Mouse (Mus musculus) erythroblast, adult 5-6 weeks (primary cell): ENCODE results near the gene Cemip. TPM values are rescaled to one million over a fixed set of nuclear protein-coding genes. Genes with fewer than 3 reads are reported as not detected.
A peak's percentile ranks its signal among the peaks of the same experiment; 100 is the strongest.

ENCODE experiments used
- ATAC-seq: replicated peaks from 2 replicates; pipeline ENCODE4 v1.8.0; 2016; ENCODE audit warnings: moderate number of reproducible peaks, mild to moderate bottlenecking, moderate TSS enrichment, inconsistent platforms; ENCODE audit not compliant: poor library complexity, low FRiP score, severe bottlenecking
- total RNA-seq, 2 experiments: library from RNA; stranded (forward) in 1 of 2; stranded (reverse) in 1 of 2; fragments of 150-400 nt in 1 of 2; fragments of 200-764, 138-1000 nt in 1 of 2; gene quantifications; 2 replicates each; pipeline versions ENCODE4 v1.2.3 to v1.2.4; 2015 to 2017; ENCODE audit warnings: low replicate concordance in 2 of 2

Gene Cemip
- total RNA-seq, 2 experiments from 2014 or later, result not detected

GRCm38 (mm10) chr7:83978410-83978809, 107.9 kb downstream of the Cemip start:
- no peak for ATAC-seq

GRCm38 (mm10) chr7:83976413-83976958, 109.8 kb downstream of the Cemip start:
- no peak for ATAC-seq

GRCm38 (mm10) chr7:83975283-83975682, 111.0 kb downstream of the Cemip start:
- no peak for ATAC-seq

GRCm38 (mm10) chr7:83972485-83972884, 113.8 kb downstream of the Cemip start:
- no peak for ATAC-seq

- ATAC-seq, result no peak
Observed at GRCm38 (mm10) chr7:83966047-83966818, 120.1 kb downstream of the Cemip start.

DNA sequence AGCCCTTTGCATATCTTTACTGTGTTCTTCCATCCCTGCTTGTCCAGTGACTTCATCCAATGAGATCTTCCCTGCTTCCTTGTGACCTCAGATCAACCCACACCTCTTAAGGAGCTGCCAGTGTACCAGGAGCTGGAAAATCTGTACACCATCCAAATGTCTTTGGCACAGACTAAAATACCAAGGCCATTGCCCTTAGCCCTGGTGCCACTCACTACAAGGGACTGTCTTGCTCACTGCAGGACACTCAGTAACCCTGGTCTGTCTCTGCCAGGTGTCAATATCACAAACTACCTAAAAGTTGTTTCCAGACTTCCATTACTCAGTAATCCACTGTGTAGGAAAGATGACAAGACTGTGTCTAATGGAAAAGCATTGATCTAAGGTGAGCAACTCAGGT, 121.1 kb downstream of the Cemip start:
- ATAC-seq, result no peak

- ATAC-seq, result no peak
Observed at GRCm38 (mm10) chr7:83952511-83952910, 133.8 kb downstream of the Cemip start.

- ATAC-seq, result no peak
Observed at GRCm38 (mm10) chr7:83951327-83951726, 135.0 kb downstream of the Cemip start.

DNA sequence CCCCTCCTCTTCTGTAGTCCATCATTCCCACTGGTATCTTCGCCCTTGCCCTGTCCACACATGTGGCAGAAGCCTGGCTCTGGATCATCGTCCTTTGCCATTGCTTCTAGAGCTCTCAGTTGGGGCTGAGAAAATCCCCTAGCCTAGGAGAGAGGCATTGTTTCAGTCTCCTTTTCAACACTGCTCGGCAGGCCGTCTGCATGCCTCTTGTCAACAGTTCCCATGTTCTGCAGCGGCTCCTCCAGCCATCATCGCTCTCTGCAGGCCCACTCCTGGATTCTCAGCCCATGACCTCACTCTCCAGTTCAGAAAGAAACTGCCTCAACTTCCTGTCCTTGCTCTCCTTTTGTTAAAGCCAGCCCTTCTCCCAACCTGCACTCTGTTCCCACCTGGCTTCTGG, 136.6 kb downstream of the Cemip start:
- ATAC-seq, result no peak

DNA sequence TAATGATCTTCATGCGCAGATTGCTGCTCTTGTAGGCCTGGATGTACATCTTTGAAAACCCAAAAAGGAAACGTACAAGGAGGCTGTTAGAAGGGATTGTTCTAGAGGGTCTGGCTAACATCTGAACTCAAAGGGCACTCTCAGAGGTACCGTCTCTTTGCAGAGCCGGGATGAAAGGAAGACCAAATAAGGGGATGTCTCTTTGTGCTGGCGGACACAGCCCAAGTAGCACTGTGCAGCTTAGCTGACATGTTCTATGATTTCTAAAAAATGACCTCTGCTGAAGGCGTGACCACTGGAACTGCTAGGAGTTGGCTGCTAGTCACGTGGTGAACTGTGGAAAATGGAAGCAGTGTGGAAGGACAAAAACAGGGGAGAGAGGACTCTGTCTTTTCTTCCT, 137.6 kb downstream of the Cemip start:
- ATAC-seq, result no peak

GRCm38 (mm10) chr7:83941701-83942101, 144.6 kb downstream of the Cemip start:
- no peak for ATAC-seq

DNA sequence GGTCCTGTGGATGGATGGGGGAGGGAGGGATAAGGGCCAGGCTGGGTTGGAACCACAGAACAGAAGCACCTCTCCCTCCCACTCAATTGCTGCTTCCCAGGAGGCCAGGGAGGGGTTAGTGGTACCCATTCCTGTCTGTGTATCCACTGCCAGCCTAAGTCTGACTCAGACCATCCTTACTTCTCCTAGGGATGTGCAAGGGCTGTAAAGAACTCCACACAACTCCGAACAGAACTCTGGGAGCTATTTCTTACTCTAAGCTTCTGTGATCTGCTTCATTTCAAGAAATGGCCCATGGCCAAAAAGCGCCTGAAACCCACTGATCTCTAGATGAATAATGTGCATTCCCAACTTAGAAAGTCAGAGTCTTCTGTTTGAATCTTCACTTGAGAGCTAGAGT, 146.2 kb downstream of the Cemip start:
- ATAC-seq, result no peak

GRCm38 (mm10) chr7:83939017-83939721, 147.1 kb downstream of the Cemip start:
- no peak for ATAC-seq

DNA sequence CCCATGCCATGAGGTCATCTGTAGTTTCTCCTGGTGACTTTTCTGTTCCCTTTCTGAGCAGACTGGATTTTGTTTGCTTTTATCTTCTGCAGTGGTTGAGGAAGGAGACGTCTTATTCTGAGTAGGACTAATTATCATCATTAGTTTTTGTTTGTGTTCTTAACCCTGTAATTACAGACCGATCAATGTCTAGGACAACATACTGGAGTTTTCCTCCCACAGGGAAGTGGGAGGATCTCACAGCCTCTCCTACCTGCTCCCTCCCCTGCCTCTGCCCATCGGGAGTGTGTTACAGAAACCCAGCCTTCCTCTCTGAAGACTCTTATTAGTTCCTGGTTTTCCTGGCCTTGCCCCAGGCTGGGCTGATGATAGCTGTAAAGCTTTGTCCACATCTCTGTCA, 164.7 kb downstream of the Cemip start:
- no peak for ATAC-seq

DNA sequence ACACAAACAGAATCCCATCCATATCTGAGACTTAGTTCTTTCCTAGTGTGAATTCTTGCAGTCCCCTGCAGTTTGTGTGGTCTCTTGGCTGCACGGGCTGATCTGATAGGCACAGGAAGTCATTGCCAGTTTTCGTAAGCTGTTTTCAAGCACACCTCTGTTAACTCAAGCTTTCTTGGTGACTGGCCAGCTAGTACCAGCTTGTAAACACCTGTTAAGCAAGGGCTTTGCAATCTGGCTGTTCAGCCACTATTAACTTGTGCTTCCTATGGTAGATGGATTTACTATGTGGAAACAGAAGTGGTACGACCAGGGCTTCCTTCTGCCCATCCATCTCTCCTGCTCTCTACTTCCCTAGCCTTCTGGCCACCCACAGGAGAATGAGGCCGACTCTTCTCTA, 166.1 kb downstream of the Cemip start:
- no peak for ATAC-seq

DNA sequence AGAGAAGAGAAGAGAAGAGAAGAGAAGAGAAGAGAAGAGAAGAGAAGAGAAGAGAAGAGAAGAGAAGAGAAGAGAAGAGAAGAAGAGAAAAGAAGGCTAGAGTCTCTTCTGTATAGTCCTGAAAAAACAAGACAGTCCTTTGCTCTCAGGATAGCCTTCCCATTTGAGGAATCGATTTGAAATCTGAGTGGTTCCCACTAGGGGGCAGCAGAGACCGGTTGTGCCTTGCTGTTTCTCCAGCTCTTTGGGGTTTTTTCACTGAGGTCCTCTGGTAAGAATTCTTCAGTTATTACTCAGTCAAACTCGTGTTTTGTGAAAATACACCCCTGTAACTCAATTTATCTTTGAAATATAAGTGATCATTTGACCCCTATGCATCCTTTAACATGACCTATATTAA, 171.7 kb downstream of the Cemip start:
- ATAC-seq, result peak; percentile 90

GRCm38 (mm10) chr7:83913995-83914394, 172.3 kb downstream of the Cemip start:
- ATAC-seq, result no peak

GRCm38 (mm10) chr7:83913405-83913932, 172.8 kb downstream of the Cemip start:
- ATAC-seq, result no peak

- ATAC-seq, result no peak
Observed at GRCm38 (mm10) chr7:83911909-83912308, 174.4 kb downstream of the Cemip start.

DNA sequence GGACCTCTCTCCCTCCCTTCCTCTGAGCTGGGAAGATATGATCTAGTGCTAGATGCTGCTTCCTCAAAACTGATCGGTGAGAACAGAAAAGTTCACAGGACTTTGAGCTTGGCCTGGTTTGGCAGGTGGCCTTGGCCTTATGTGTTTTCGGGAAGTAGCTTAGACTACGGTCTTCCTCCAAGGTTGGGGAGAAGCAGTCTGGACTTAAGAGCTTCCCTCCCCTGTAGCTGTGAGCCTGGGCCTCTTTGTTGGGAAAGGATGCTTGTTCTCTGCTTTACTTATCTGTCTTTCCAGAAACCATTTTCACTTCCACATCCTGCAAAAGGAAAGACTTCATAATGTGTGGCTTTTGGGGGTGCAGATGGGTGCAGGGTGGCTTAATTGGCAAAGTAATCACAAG, 181.5 kb downstream of the Cemip start:
- ATAC-seq, result no peak
